Mouse (Mus musculus) limb, embryonic 14.5 days (tissue): ENCODE results near the gene Aph1b. TPM values are rescaled to one million over a fixed set of nuclear protein-coding genes. Genes with fewer than 3 reads are reported as not detected.

Experiments used
- ATAC-seq: fragments of 200-750 bp; cut with Nextera tagmentation; 2 replicates; pipeline ENCODE4 v1.8.0; 2017; ENCODE audit warnings: low read depth, moderate number of reproducible peaks, moderate TSS enrichment; ENCODE audit not compliant: low FRiP score
- DNase-seq: peaks from one replicate; pipeline ENCODE4 v3.0.0-alpha.2; 2015; ENCODE audit warnings: low spot score
- H3K27ac ChIP-seq: fragments of 300-500 bp; sonication (generic); replicated peaks from 2 replicates; pipeline ENCODE4 v1.5.1; 2014; ENCODE audit warnings: low read depth, mild to moderate bottlenecking, low read length, moderate library complexity, mixed read lengths
- H3K27me3 ChIP-seq: fragments of 300-500 bp; sonication (generic); 2 replicates; pipeline ENCODE4 v1.6.1; 2014; ENCODE audit warnings: low read length, mixed read lengths; ENCODE audit not compliant: control insufficient read depth, insufficient read depth
- H3K36me3 ChIP-seq: fragments of 300-500 bp; sonication (generic); 2 replicates; pipeline ENCODE4 v1.6.1; 2014; ENCODE audit warnings: mild to moderate bottlenecking, low read length, moderate library complexity, mixed read lengths; ENCODE audit not compliant: control insufficient read depth, insufficient read depth
- H3K4me1 ChIP-seq: fragments of 300-500 bp; sonication (generic); 2 replicates; pipeline ENCODE4 v1.6.1; 2014; ENCODE audit warnings: antibody characterized with exemption, low read length, mixed read lengths; ENCODE audit not compliant: control insufficient read depth, insufficient read depth
- H3K4me2 ChIP-seq: fragments of 300-500 bp; sonication (generic); replicated peaks from 2 replicates; pipeline ENCODE4 v1.6.1; 2014; ENCODE audit warnings: low read depth, mild to moderate bottlenecking, low read length, moderate library complexity; ENCODE audit not compliant: severe bottlenecking
- H3K4me3 ChIP-seq: fragments of 300-500 bp; sonication (generic); replicated peaks from 2 replicates; pipeline ENCODE4 v1.5.1; 2014; ENCODE audit warnings: low read length
- H3K9ac ChIP-seq: fragments of 300-500 bp; sonication (generic); 2 replicates; pipeline ENCODE4 v1.6.1; 2014; ENCODE audit warnings: mild to moderate bottlenecking, low read depth, low read length, moderate library complexity; ENCODE audit not compliant: severe bottlenecking
- H3K9me3 ChIP-seq: fragments of 300-500 bp; sonication (generic); 2 replicates; pipeline ENCODE4 v1.6.1; 2016; ENCODE audit warnings: low read length; ENCODE audit not compliant: control insufficient read depth
- POLR2A ChIP-seq: fragments of 200-500 bp; IDR thresholded peaks from 2 replicates; pipeline ENCODE4 v1.8.0; 2012; ENCODE audit warnings: inconsistent platforms, mild to moderate bottlenecking, moderate library complexity, borderline replicate concordance; ENCODE audit not compliant: insufficient read depth, insufficient read length; ENCODE audit errors: extremely low read depth
- WGBS: fragments of 180-500 bp; shearing (Covaris S2); extraction: QIAGEN DNeasy Blood & Tissue Kit; methylation state at CpG from one replicate; pipeline ENCODE4 v1.1.7; 2014; 5-methylcytosine and 5-hydroxymethylcytosine counted together
- polyA plus RNA-seq, 2 experiments: library from polyadenylated mRNA; depleted of rRNA in 1 of 2; stranded (reverse) in 1 of 2; unstranded in 1 of 2; fragments of >200 nt; fragmentation: Nextera tagmentation in 1 of 2; extraction: Ambion mirVana in 1 of 2; gene quantifications; 2 replicates each; pipeline versions ENCODE4 v1.2.1 to v1.2.3; 2012 to 2014

Aph1b gene
- polyA plus RNA-seq, 2 experiments, result 6.3 to 11.4 TPM

GRCm38 (mm10) chr9:66739516-66739915, 55.8 kb downstream of the Aph1b start:
- WGBS, result 65% methylated on average over 7 of the region's 7 CpGs
- no peaks in the 10 kb centered on the region for H3K27me3 ChIP-seq
- no peaks in the 10 kb centered on the region for H3K36me3 ChIP-seq
- no peak overlapping the region for H3K9ac ChIP-seq
- no peak overlapping the region for H3K27ac ChIP-seq
- TF ChIP-seq POLR2A, result no peak
- no peak overlapping the region for H3K4me2 ChIP-seq
- DNase-seq (no peak), ATAC-seq (no peak)
- H3K4me3 ChIP-seq, result no peak overlapping the region
- H3K4me1 ChIP-seq, result peaks cover 13% of the 10 kb centered on the region
- no peaks in the 10 kb centered on the region for H3K9me3 ChIP-seq

GRCm38 (mm10) chr9:66736551-66736950, 58.7 kb downstream of the Aph1b start:
- peaks cover 5% of the 10 kb centered on the region; the same call in 1 of the 2 replicates for H3K4me1 ChIP-seq
- 93% methylated on average over 2 of the region's 2 CpGs for WGBS
- no peak overlapping the region for H3K27ac ChIP-seq
- no peak overlapping the region for H3K4me3 ChIP-seq
- H3K27me3 ChIP-seq, result no peaks in the 10 kb centered on the region
- no peak overlapping the region for H3K9ac ChIP-seq
- no peaks in the 10 kb centered on the region for H3K9me3 ChIP-seq
- no peak for TF ChIP-seq POLR2A
- DNase-seq (no peak), ATAC-seq (no peak)
- H3K4me2 ChIP-seq, result no peak overlapping the region
- H3K36me3 ChIP-seq, result no peaks in the 10 kb centered on the region

- Histone ChIP-seq H3K4me2 (no peak overlapping the region), H3K36me3 (no peaks in the 10 kb centered on the region)
- 84% methylated on average over 3 of the region's 3 CpGs for WGBS
Observed at GRCm38 (mm10) chr9:66736016-66736415, 59.3 kb downstream of the Aph1b start.

GRCm38 (mm10) chr9:66735122-66735521, 60.2 kb downstream of the Aph1b start:
- H3K27ac ChIP-seq, result no peak overlapping the region
- H3K9me3 ChIP-seq, result no peaks in the 10 kb centered on the region
- H3K4me3 ChIP-seq, result no peak overlapping the region
- no peak for TF ChIP-seq POLR2A
- H3K27me3 ChIP-seq, result no peaks in the 10 kb centered on the region
- ATAC-seq (no peak), DNase-seq (no peak)
- no peaks in the 10 kb centered on the region for H3K36me3 ChIP-seq
- no peak overlapping the region for H3K9ac ChIP-seq
- peaks cover 5% of the 10 kb centered on the region; the same call in 1 of the 2 replicates for H3K4me1 ChIP-seq
- WGBS, result 77% methylated on average over 2 of the region's 2 CpGs
- H3K4me2 ChIP-seq, result no peak overlapping the region

More at GRCm38 (mm10) chr9:66736016-66736415, 59.3 kb downstream of the Aph1b start:
- ATAC-seq (no peak), DNase-seq (no peak)
- H3K4me1 ChIP-seq, result peaks cover 5% of the 10 kb centered on the region; the same call in 1 of the 2 replicates
- H3K4me3 ChIP-seq, result no peak overlapping the region
- H3K9me3 ChIP-seq, result no peaks in the 10 kb centered on the region
- no peaks in the 10 kb centered on the region for H3K27me3 ChIP-seq
- no peak for TF ChIP-seq POLR2A
- no peak overlapping the region for H3K27ac ChIP-seq
- H3K9ac ChIP-seq, result no peak overlapping the region

- Histone ChIP-seq H3K4me3 (no peak overlapping the region), H3K27me3 (no peaks in the 10 kb centered on the region), H3K9me3 (no peaks in the 10 kb centered on the region), H3K9ac (no peak overlapping the region), H3K27ac (no peak overlapping the region), H3K4me2 (no peak overlapping the region), H3K4me1 (peaks cover 2% of the 10 kb centered on the region; the same call in 1 of the 2 replicates), H3K36me3 (no peaks in the 10 kb centered on the region)
- ATAC-seq, result no peak
- WGBS, result 80% methylated on average over 6 of the region's 6 CpGs
- TF ChIP-seq POLR2A, result no peak
- no peak for DNase-seq
Observed at GRCm38 (mm10) chr9:66734568-66734967, 60.7 kb downstream of the Aph1b start.
